8 mouse cellular contexts compared by ENCODE assay signal in the genomic region with DNA sequence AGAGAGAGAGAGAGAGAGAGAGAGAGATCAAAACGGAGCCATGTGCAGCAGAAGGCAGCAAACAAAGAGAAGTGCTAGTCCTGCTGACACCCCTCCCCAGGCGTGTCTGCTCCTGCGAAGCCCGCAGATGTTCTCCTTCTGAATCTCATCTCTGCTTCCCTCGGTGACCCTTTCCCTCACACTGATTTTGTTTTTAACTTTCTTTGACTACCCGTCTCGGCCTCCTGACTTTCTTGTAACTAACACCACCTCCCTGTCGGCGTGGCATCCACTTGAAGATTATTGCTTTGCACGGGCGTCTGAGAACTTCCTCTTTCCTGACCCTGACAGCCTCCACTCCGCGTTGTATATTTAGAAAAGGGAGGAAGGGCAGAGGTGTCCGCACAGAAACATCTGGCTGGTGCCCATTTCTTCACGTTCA.
DNase-seq lines count a peak whose midpoint lies in the region; ATAC-seq lines count a peak whose summit lies in the region.

No protein-coding gene starts in this region.

- no peaks in the 10 kb centered on the region for H3K9me3 ChIP-seq in lung, embryonic 15.5 days

- WGBS in lung, embryonic 15.5 days: 11% methylated on average over 15 of the region's 15 CpGs

- H3K27ac ChIP-seq in lung, embryonic 15.5 days: no peak overlapping the region

- peak; percentile 96 to 97 for ATAC-seq in hematopoietic stem cell, adult 5-6 weeks (replicated peaks in 1 of 2; ENCODE audit: insufficient read depth in 1 of 2, low FRiP score in 2 of 2, low TSS enrichment in 1 of 2, low read depth in 1 of 2, poor library complexity in 2 of 2, severe bottlenecking in 2 of 2)
- no peak for ATAC-seq in lung, embryonic 15.5 days (ENCODE audit: borderline replicate concordance, extremely low read depth, low FRiP score, low TSS enrichment)

- H3K9ac ChIP-seq in lung, embryonic 15.5 days: no peak overlapping the region

- H3K36me3 ChIP-seq in lung, embryonic 15.5 days: no peaks in the 10 kb centered on the region

- peaks cover 9% of the 10 kb centered on the region for H3K4me1 ChIP-seq in lung, embryonic 15.5 days

- intact Hi-C loops in left cerebral cortex, postnatal 25 days (cut with DNase I): no loop called here

- peak overlapping the region; percentile 41 for H3K4me2 ChIP-seq in lung, embryonic 15.5 days

- DNase-seq in MEL-GATA-1-ER (ENCODE audit: extremely low read depth, low read depth): peak; percentile 87
- peak; percentile 13 for DNase-seq in embryo, embryonic 11.5 days (ENCODE audit: low read depth, low spot score)
- no peak for DNase-seq in left cerebral cortex, postnatal 25 days (ENCODE audit: low spot score in 2 of 2)
- DNase-seq in urinary bladder, adult 2 months (ENCODE audit: low spot score): no peak
- no peak for DNase-seq in cerebellum, postnatal 10 days
- DNase-seq in frontal cortex, postnatal 36 days (ENCODE audit: low spot score in 2 of 2): no peak

- no peaks in the 10 kb centered on the region for H3K27me3 ChIP-seq in lung, embryonic 15.5 days

- H3K4me3 ChIP-seq in lung, embryonic 15.5 days: no peak overlapping the region

Comparison
In these comparisons a context has a peak if more than half of its experiments do, and no peak if none do; other contexts are left out.
1. DNase-seq: peak in MEL-GATA-1-ER (single experiment) and embryo, embryonic 11.5 days (single experiment); none in left cerebral cortex, postnatal 25 days (0 of 2), urinary bladder, adult 2 months (single experiment), cerebellum, postnatal 10 days (0 of 2) and frontal cortex, postnatal 36 days (0 of 2).